Mouse (Mus musculus) embryonic fibroblast, embryonic 13.5 days (primary cell): ENCODE data around the gene Pla2r1. TPM values are rescaled to one million over a fixed set of nuclear protein-coding genes. Genes with fewer than 3 reads are reported as not detected.

Source experiments
- H3K27ac ChIP-seq: 2 replicates; pipeline ENCODE4 v1.5.1; 2012; ENCODE audit warnings: low read length, control low read depth, inconsistent platforms; ENCODE audit not compliant: insufficient read depth
- H3K4me1 ChIP-seq: 2 replicates; pipeline ENCODE4 v1.6.1; 2011; ENCODE audit warnings: low read length; ENCODE audit not compliant: control insufficient read depth, insufficient read depth
- H3K4me3 ChIP-seq: 2 replicates; pipeline ENCODE4 v1.5.1; 2011; ENCODE audit warnings: mild to moderate bottlenecking, control low read depth, low read length; ENCODE audit not compliant: insufficient read depth
- CTCF ChIP-seq: IDR thresholded peaks from 2 replicates; pipeline ENCODE4 v1.5.1; 2011; ENCODE audit warnings: mild to moderate bottlenecking, control low read depth, low read length, moderate library complexity, borderline replicate concordance; ENCODE audit not compliant: insufficient read depth
- POLR2A ChIP-seq: IDR thresholded peaks from 2 replicates; pipeline ENCODE4 v1.6.1; 2011; ENCODE audit warnings: low read depth, mild to moderate bottlenecking, control low read depth, low read length, moderate library complexity
- polyA plus RNA-seq: library from polyadenylated mRNA; stranded (reverse); fragments of >200 nt; gene quantifications from 2 replicates; pipeline ENCODE4 v1.2.4, GENCODE M21; 2011; ENCODE audit warnings: low read depth; ENCODE audit not compliant: missing spikeins, insufficient read length

Gene Pla2r1
- polyA plus RNA-seq, 1 experiment, result 7.9 TPM

GRCm38 (mm10) chr2:60409194-60409593, 143.9 kb downstream of the Pla2r1 start:
- Histone ChIP-seq H3K4me1 (no peaks in the 10 kb centered on the region), H3K27ac (no peak overlapping the region), H3K4me3 (no peak overlapping the region)
- no peak for TF ChIP-seq CTCF
- no peak for TF ChIP-seq POLR2A

- Histone ChIP-seq H3K4me1 (no peaks in the 10 kb centered on the region), H3K4me3 (no peak overlapping the region), H3K27ac (no peak overlapping the region)
- TF ChIP-seq CTCF, result no peak
- no peak for TF ChIP-seq POLR2A
These were observed 145.7 kb downstream of the Pla2r1 start for GRCm38 (mm10) chr2:60407387-60407786.

- H3K27ac ChIP-seq, result no peak overlapping the region
- H3K4me1 ChIP-seq, result no peaks in the 10 kb centered on the region
- H3K4me3 ChIP-seq, result no peak overlapping the region
- TF ChIP-seq CTCF (no peak), POLR2A (no peak)
These were observed 147.7 kb downstream of the Pla2r1 start for GRCm38 (mm10) chr2:60405431-60405830.

GRCm38 (mm10) chr2:60404763-60405162, 148.3 kb downstream of the Pla2r1 start:
- Histone ChIP-seq H3K4me3 (no peak overlapping the region), H3K27ac (no peak overlapping the region), H3K4me1 (no peaks in the 10 kb centered on the region)
- TF ChIP-seq CTCF (no peak), POLR2A (no peak)

- Histone ChIP-seq H3K27ac (no peak overlapping the region), H3K4me1 (no peaks in the 10 kb centered on the region), H3K4me3 (no peak overlapping the region)
- TF ChIP-seq POLR2A (no peak), CTCF (no peak)
These were observed 151.4 kb downstream of the Pla2r1 start for GRCm38 (mm10) chr2:60401694-60402093.

- TF ChIP-seq CTCF, result no peak
- no peak for TF ChIP-seq POLR2A
- no peak overlapping the region for H3K27ac ChIP-seq
- no peak overlapping the region for H3K4me3 ChIP-seq
- H3K4me1 ChIP-seq, result no peaks in the 10 kb centered on the region
These were observed 159.3 kb downstream of the Pla2r1 start for GRCm38 (mm10) chr2:60393786-60394185.

GRCm38 (mm10) chr2:60392286-60392685, 160.8 kb downstream of the Pla2r1 start:
- Histone ChIP-seq H3K4me1 (no peaks in the 10 kb centered on the region), H3K27ac (no peak overlapping the region), H3K4me3 (no peak overlapping the region)
- TF ChIP-seq CTCF (no peak), POLR2A (no peak)

GRCm38 (mm10) chr2:60387363-60387762, 165.7 kb downstream of the Pla2r1 start:
- TF ChIP-seq POLR2A, result no peak
- TF ChIP-seq CTCF, result no peak
- no peaks in the 10 kb centered on the region for H3K4me1 ChIP-seq
- no peak overlapping the region for H3K4me3 ChIP-seq
- H3K27ac ChIP-seq, result no peak overlapping the region

GRCm38 (mm10) chr2:60386835-60387234, 166.3 kb downstream of the Pla2r1 start:
- Histone ChIP-seq H3K4me3 (no peak overlapping the region), H3K27ac (no peak overlapping the region), H3K4me1 (no peaks in the 10 kb centered on the region)
- no peak for TF ChIP-seq POLR2A
- no peak for TF ChIP-seq CTCF

- Histone ChIP-seq H3K27ac (no peak overlapping the region), H3K4me3 (no peak overlapping the region), H3K4me1 (no peaks in the 10 kb centered on the region)
- TF ChIP-seq POLR2A, result no peak
- TF ChIP-seq CTCF, result no peak
These were observed 168.4 kb downstream of the Pla2r1 start for GRCm38 (mm10) chr2:60384763-60385085.
